Mouse (Mus musculus): ENCODE measurements around the gene Rph3al. TPM values are rescaled to one million over a fixed set of nuclear protein-coding genes. Genes with fewer than 3 reads are reported as not detected.

The Rph3al gene
- polyA plus RNA-seq, 1 experiment from 2014 or later, result 0.31 TPM

GRCm38 (mm10) chr11:75925801-75926200, 12.4 kb downstream of the Rph3al start:
- ATAC-seq (ENCODE audit: low read depth) (no peak), DNase-seq (no peak)
- Histone ChIP-seq H3K27me3 (0 out of 2 replicates have a peak, but pooled peaks cover 5% of the 10 kb centered on the region), H3K36me3 (no peaks in the 10 kb centered on the region), H3K4me1 (replicated peaks) (peaks cover 24% of the 10 kb centered on the region), H3K9me3 (replicated peaks) (no peaks in the 10 kb centered on the region), H3K9ac (no peak overlapping the region), H3K4me2 (no peak overlapping the region), H3K27ac (no peak overlapping the region), H3K4me3 (replicated peaks) (no peak overlapping the region)
- WGBS (ENCODE audit: insufficient replicate concordance), result 51% methylated on average over 7 of the region's 7 CpGs

GRCm38 (mm10) chr11:75922741-75923140, 15.5 kb downstream of the Rph3al start:
- Histone ChIP-seq H3K9ac (no peak overlapping the region), H3K27ac (no peak overlapping the region)

GRCm38 (mm10) chr11:75919139-75919538, 19.1 kb downstream of the Rph3al start:
- ATAC-seq (ENCODE audit: low read depth) (no peak), DNase-seq (no peak)
- Histone ChIP-seq H3K4me3 (replicated peaks) (no peak overlapping the region), H3K9ac (no peak overlapping the region), H3K4me1 (replicated peaks) (no peaks in the 10 kb centered on the region), H3K4me2 (no peak overlapping the region), H3K27ac (no peak overlapping the region), H3K27me3 (no peaks in the 10 kb centered on the region; the same call in 1 of the 2 replicates), H3K9me3 (replicated peaks) (no peaks in the 10 kb centered on the region), H3K36me3 (no peaks in the 10 kb centered on the region)
- 69% methylated on average over 6 of the region's 6 CpGs for WGBS (ENCODE audit: insufficient replicate concordance)

More at GRCm38 (mm10) chr11:75922741-75923140, 15.5 kb downstream of the Rph3al start:
- WGBS (ENCODE audit: insufficient replicate concordance), result 68% methylated on average over 4 of the region's 4 CpGs
- Histone ChIP-seq H3K27me3 (no peaks in the 10 kb centered on the region), H3K36me3 (no peaks in the 10 kb centered on the region), H3K4me3 (replicated peaks) (no peak overlapping the region), H3K4me2 (no peak overlapping the region), H3K4me1 (replicated peaks) (peaks cover 21% of the 10 kb centered on the region), H3K9me3 (replicated peaks) (no peaks in the 10 kb centered on the region)
- DNase-seq (no peak), ATAC-seq (ENCODE audit: low read depth) (no peak)

GRCm38 (mm10) chr11:75917340-75917739, 20.9 kb downstream of the Rph3al start:
- no peak for ATAC-seq (ENCODE audit: low read depth)
- 34% methylated on average over 3 of the region's 3 CpGs for WGBS (ENCODE audit: insufficient replicate concordance)
- Histone ChIP-seq H3K36me3 (no peaks in the 10 kb centered on the region), H3K9me3 (replicated peaks) (no peaks in the 10 kb centered on the region), H3K27me3 (no peaks in the 10 kb centered on the region; the same call in 1 of the 2 replicates), H3K4me3 (replicated peaks) (no peak overlapping the region), H3K9ac (no peak overlapping the region), H3K4me2 (no peak overlapping the region), H3K27ac (no peak overlapping the region), H3K4me1 (replicated peaks) (no peaks in the 10 kb centered on the region)
- DNase-seq, result no peak

- ATAC-seq (ENCODE audit: low read depth), result no peak
- H3K4me1 ChIP-seq (replicated peaks), result no peaks in the 10 kb centered on the region
- WGBS (ENCODE audit: insufficient replicate concordance), result 37% methylated on average over 3 of the region's 3 CpGs
- no peaks in the 10 kb centered on the region for H3K36me3 ChIP-seq
- no peak overlapping the region for H3K4me3 ChIP-seq (replicated peaks)
- H3K9me3 ChIP-seq (replicated peaks), result no peaks in the 10 kb centered on the region
- no peak overlapping the region for H3K4me2 ChIP-seq
- H3K27ac ChIP-seq, result no peak overlapping the region
- no peak for DNase-seq
- H3K27me3 ChIP-seq, result no peaks in the 10 kb centered on the region; the same call in 1 of the 2 replicates
- H3K9ac ChIP-seq, result no peak overlapping the region
These were observed 24.3 kb downstream of the Rph3al start for GRCm38 (mm10) chr11:75913953-75914352.

GRCm38 (mm10) chr11:75912944-75913657, 25.1 kb downstream of the Rph3al start:
- DNase-seq, result peak; percentile 19
- ATAC-seq (ENCODE audit: low read depth), result no peak
- H3K9ac ChIP-seq, result no peak overlapping the region
- H3K9me3 ChIP-seq (replicated peaks), result no peaks in the 10 kb centered on the region
- no peaks in the 10 kb centered on the region for H3K36me3 ChIP-seq
- no peaks in the 10 kb centered on the region; the same call in 1 of the 2 replicates for H3K27me3 ChIP-seq
- H3K4me3 ChIP-seq (replicated peaks), result no peak overlapping the region
- no peak overlapping the region for H3K4me2 ChIP-seq
- H3K4me1 ChIP-seq (replicated peaks), result no peaks in the 10 kb centered on the region
- H3K27ac ChIP-seq, result no peak overlapping the region
- 38% methylated on average over 10 of the region's 10 CpGs for WGBS (ENCODE audit: insufficient replicate concordance)

- ATAC-seq (ENCODE audit: low read depth), result no peak
- H3K4me3 ChIP-seq (replicated peaks), result no peak overlapping the region
These were observed 26.3 kb downstream of the Rph3al start for GRCm38 (mm10) chr11:75911962-75912361.

GRCm38 (mm10) chr11:75909702-75910429, 28.4 kb downstream of the Rph3al start:
- H3K9me3 ChIP-seq (replicated peaks), result no peaks in the 10 kb centered on the region
- H3K27me3 ChIP-seq, result no peaks in the 10 kb centered on the region
- peaks cover 10% of the 10 kb centered on the region; the same call in 1 of the 2 replicates for H3K4me1 ChIP-seq (replicated peaks)
- DNase-seq (no peak), ATAC-seq (ENCODE audit: low read depth) (no peak)
- WGBS (ENCODE audit: insufficient replicate concordance), result 66% methylated on average over 9 of the region's 9 CpGs
- H3K4me3 ChIP-seq (replicated peaks), result no peak overlapping the region
- H3K27ac ChIP-seq, result no peak overlapping the region
- no peaks in the 10 kb centered on the region for H3K36me3 ChIP-seq
- H3K4me2 ChIP-seq, result no peak overlapping the region
- no peak overlapping the region for H3K9ac ChIP-seq

More at GRCm38 (mm10) chr11:75911962-75912361, 26.3 kb downstream of the Rph3al start:
- Histone ChIP-seq H3K27ac (no peak overlapping the region), H3K9me3 (replicated peaks) (no peaks in the 10 kb centered on the region), H3K9ac (no peak overlapping the region), H3K4me2 (no peak overlapping the region), H3K27me3 (no peaks in the 10 kb centered on the region; the same call in 1 of the 2 replicates), H3K4me1 (replicated peaks) (peaks cover 5% of the 10 kb centered on the region; the same call in 1 of the 2 replicates), H3K36me3 (no peaks in the 10 kb centered on the region)
- no peak for DNase-seq
- WGBS (ENCODE audit: insufficient replicate concordance), result 64% methylated on average over 1 of the region's 1 CpGs

- no peak for DNase-seq
- Histone ChIP-seq H3K4me2 (no peak overlapping the region), H3K36me3 (no peaks in the 10 kb centered on the region)
These were observed 30.8 kb downstream of the Rph3al start for GRCm38 (mm10) chr11:75907406-75907805.

GRCm38 (mm10) chr11:75906556-75906955, 31.7 kb downstream of the Rph3al start:
- Histone ChIP-seq H3K27ac (no peak overlapping the region), H3K4me1 (replicated peaks) (peaks cover 16% of the 10 kb centered on the region), H3K27me3 (no peaks in the 10 kb centered on the region), H3K36me3 (no peaks in the 10 kb centered on the region), H3K9ac (no peak overlapping the region), H3K4me2 (no peak overlapping the region), H3K4me3 (replicated peaks) (no peak overlapping the region), H3K9me3 (replicated peaks) (no peaks in the 10 kb centered on the region)
- WGBS (ENCODE audit: insufficient replicate concordance), result 58% methylated on average over 12 of the region's 12 CpGs
- ATAC-seq (ENCODE audit: low read depth), result no peak
- DNase-seq, result no peak

More at GRCm38 (mm10) chr11:75907406-75907805, 30.8 kb downstream of the Rph3al start:
- Histone ChIP-seq H3K4me1 (replicated peaks) (peaks cover 16% of the 10 kb centered on the region), H3K27me3 (no peaks in the 10 kb centered on the region), H3K9me3 (replicated peaks) (no peaks in the 10 kb centered on the region), H3K4me3 (replicated peaks) (no peak overlapping the region), H3K27ac (no peak overlapping the region), H3K9ac (no peak overlapping the region)
- ATAC-seq (ENCODE audit: low read depth), result no peak
- 42% methylated on average over 4 of the region's 4 CpGs for WGBS (ENCODE audit: insufficient replicate concordance)

GRCm38 (mm10) chr11:75904982-75905381, 33.2 kb downstream of the Rph3al start:
- Histone ChIP-seq H3K27ac (peak overlapping the region; percentile 51), H3K9me3 (replicated peaks) (no peaks in the 10 kb centered on the region), H3K27me3 (no peaks in the 10 kb centered on the region), H3K4me3 (replicated peaks) (no peak overlapping the region), H3K4me1 (replicated peaks) (peaks cover 16% of the 10 kb centered on the region), H3K36me3 (no peaks in the 10 kb centered on the region), H3K4me2 (no peak overlapping the region), H3K9ac (no peak overlapping the region)
- WGBS (ENCODE audit: insufficient replicate concordance), result 67% methylated on average over 6 of the region's 6 CpGs
- no peak for DNase-seq
- ATAC-seq (ENCODE audit: low read depth), result peak; percentile 72
